Mouse (Mus musculus): ENCODE data around the gene Hist1h2aa. TPM values are rescaled to one million over a fixed set of nuclear protein-coding genes. Genes with fewer than 3 reads are reported as not detected.

The Hist1h2aa gene
- not detected in 2 replicates for polyA plus RNA-seq (2011; ENCODE audit: insufficient read depth, insufficient read length, low replicate concordance, missing spikeins)

GRCm38 (mm10) chr13:23934211-23934520, at the start of gene Hist1h2aa:
Gene Hist1h2aa, plus strand, starts transcription at chr13:23934462.
- TF ChIP-seq POLR2A (IDR thresholded peaks at IDR 0.05; ENCODE audit: borderline replicate concordance, control insufficient read depth, low read depth, low read length) (no peak), CTCF (IDR thresholded peaks at IDR 0.05; ENCODE audit: control insufficient read depth, insufficient read depth, low read length) (no peak)
- H3K4me3 ChIP-seq (replicated peaks; ENCODE audit: control insufficient read depth, low read depth, low read length), result no peak within 1 kb of the TSS
- WGBS, result 92% methylated on average over 10 of the region's 10 CpGs
- no peaks in the 10 kb centered on the region for H3K4me1 ChIP-seq (ENCODE audit: control insufficient read depth, insufficient read depth, low read length)
- H3K27ac ChIP-seq (ENCODE audit: control insufficient read depth, insufficient read depth, low read depth, low read length, poor library complexity), result no peak within 1 kb of the TSS; the same call in 1 of the 2 replicates

DNA sequence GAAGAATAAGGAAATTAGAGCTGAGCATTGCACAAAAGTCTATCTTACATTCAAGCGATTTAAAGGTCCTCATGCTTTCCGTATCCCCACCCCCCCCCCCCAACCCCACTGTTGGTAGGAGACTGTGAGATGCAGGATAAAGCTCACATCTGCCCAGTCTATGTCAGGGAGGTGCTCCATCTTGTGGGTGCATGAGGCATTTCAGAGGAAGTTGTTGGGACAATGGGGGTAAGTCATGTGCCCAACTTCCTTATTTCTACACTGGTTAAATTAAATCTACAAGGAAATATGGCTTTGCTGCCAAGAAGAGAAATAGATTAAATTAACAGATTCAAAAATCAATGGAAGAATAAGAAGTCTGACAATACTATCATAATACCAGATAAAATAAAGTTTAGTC, 48.7 kb upstream of the Hist1h2aa start:
- TF ChIP-seq POLR2A (IDR thresholded peaks at IDR 0.05; ENCODE audit: borderline replicate concordance, control insufficient read depth, low read depth, low read length), result no peak
- peak; percentile 63 for TF ChIP-seq CTCF (IDR thresholded peaks at IDR 0.05; ENCODE audit: control insufficient read depth, insufficient read depth, low read length)
- WGBS, result 2% methylated on average over 2 of the region's 2 CpGs
- Histone ChIP-seq H3K4me1 (ENCODE audit: control insufficient read depth, insufficient read depth, low read length) (no peaks in the 10 kb centered on the region; the same call in 1 of the 2 replicates), H3K4me3 (replicated peaks; ENCODE audit: control insufficient read depth, low read depth, low read length) (no peak overlapping the region), H3K27ac (ENCODE audit: control insufficient read depth, insufficient read depth, low read depth, low read length, poor library complexity) (no peak overlapping the region)

GRCm38 (mm10) chr13:23887026-23887725, 47.1 kb upstream of the Hist1h2aa start:
- 60% methylated on average over 3 of the region's 3 CpGs for WGBS
- Histone ChIP-seq H3K4me3 (replicated peaks; ENCODE audit: control insufficient read depth, low read depth, low read length) (no peak overlapping the region), H3K27ac (ENCODE audit: control insufficient read depth, insufficient read depth, low read depth, low read length, poor library complexity) (no peak overlapping the region), H3K4me1 (ENCODE audit: control insufficient read depth, insufficient read depth, low read length) (no peaks in the 10 kb centered on the region; the same call in 1 of the 2 replicates)
- TF ChIP-seq POLR2A (IDR thresholded peaks at IDR 0.05; ENCODE audit: borderline replicate concordance, control insufficient read depth, low read depth, low read length) (no peak), CTCF (IDR thresholded peaks at IDR 0.05; ENCODE audit: control insufficient read depth, insufficient read depth, low read length) (no peak)

GRCm38 (mm10) chr13:23889011-23889605, 45.2 kb upstream of the Hist1h2aa start:
- 72% methylated on average over 6 of the region's 6 CpGs for WGBS
- no peaks in the 10 kb centered on the region; the same call in 1 of the 2 replicates for H3K4me1 ChIP-seq (ENCODE audit: control insufficient read depth, insufficient read depth, low read length)
- H3K27ac ChIP-seq (ENCODE audit: control insufficient read depth, insufficient read depth, low read depth, low read length, poor library complexity), result no peak overlapping the region
- TF ChIP-seq POLR2A (IDR thresholded peaks at IDR 0.05; ENCODE audit: borderline replicate concordance, control insufficient read depth, low read depth, low read length) (no peak), CTCF (IDR thresholded peaks at IDR 0.05; ENCODE audit: control insufficient read depth, insufficient read depth, low read length) (no peak)
- no peak overlapping the region for H3K4me3 ChIP-seq (replicated peaks; ENCODE audit: control insufficient read depth, low read depth, low read length)

- WGBS, result 66% methylated on average over 9 of the region's 9 CpGs
- no peaks in the 10 kb centered on the region; the same call in 1 of the 2 replicates for H3K4me1 ChIP-seq (ENCODE audit: control insufficient read depth, insufficient read depth, low read length)
- H3K27ac ChIP-seq (ENCODE audit: control insufficient read depth, insufficient read depth, low read depth, low read length, poor library complexity), result no peak overlapping the region
- H3K4me3 ChIP-seq (replicated peaks; ENCODE audit: control insufficient read depth, low read depth, low read length), result no peak overlapping the region
- TF ChIP-seq CTCF (IDR thresholded peaks at IDR 0.05; ENCODE audit: control insufficient read depth, insufficient read depth, low read length), result no peak
- TF ChIP-seq POLR2A (IDR thresholded peaks at IDR 0.05; ENCODE audit: borderline replicate concordance, control insufficient read depth, low read depth, low read length), result no peak
These were observed 41.5 kb upstream of the Hist1h2aa start for GRCm38 (mm10) chr13:23892592-23893268.

- no peak for TF ChIP-seq POLR2A (IDR thresholded peaks at IDR 0.05; ENCODE audit: borderline replicate concordance, control insufficient read depth, low read depth, low read length)
- no peak for TF ChIP-seq CTCF (IDR thresholded peaks at IDR 0.05; ENCODE audit: control insufficient read depth, insufficient read depth, low read length)
- whole genome bisulfite sequencing, result 74% methylated on average over 4 of the region's 4 CpGs
- Histone ChIP-seq H3K4me1 (ENCODE audit: control insufficient read depth, insufficient read depth, low read length) (no peaks in the 10 kb centered on the region; the same call in 1 of the 2 replicates), H3K27ac (ENCODE audit: control insufficient read depth, insufficient read depth, low read depth, low read length, poor library complexity) (no peak overlapping the region), H3K4me3 (replicated peaks; ENCODE audit: control insufficient read depth, low read depth, low read length) (no peak overlapping the region)
These were observed 41.0 kb upstream of the Hist1h2aa start for GRCm38 (mm10) chr13:23893269-23893593.

DNA sequence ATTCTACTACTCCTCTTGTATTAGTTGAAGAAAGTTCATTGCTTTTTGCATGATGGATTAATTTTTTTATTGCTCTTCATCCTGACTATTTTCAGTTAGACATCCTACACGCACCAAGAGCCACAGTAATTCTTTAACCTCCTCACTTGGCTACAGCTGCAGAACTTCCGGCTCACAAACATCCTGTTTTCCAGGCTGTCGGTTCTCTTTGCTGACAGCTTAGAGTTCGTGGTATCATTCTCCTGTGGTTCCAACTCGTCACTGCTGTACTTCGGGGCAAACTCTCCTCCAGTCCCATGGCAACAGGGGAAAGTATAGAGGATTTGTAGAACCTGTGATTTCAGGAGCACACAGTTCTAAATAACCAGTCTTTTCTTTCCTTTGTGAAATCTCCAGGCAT, 36.0 kb upstream of the Hist1h2aa start:
- Histone ChIP-seq H3K4me1 (ENCODE audit: control insufficient read depth, insufficient read depth, low read length) (no peaks in the 10 kb centered on the region; the same call in 1 of the 2 replicates), H3K4me3 (replicated peaks; ENCODE audit: control insufficient read depth, low read depth, low read length) (no peak overlapping the region), H3K27ac (ENCODE audit: control insufficient read depth, insufficient read depth, low read depth, low read length, poor library complexity) (no peak overlapping the region)
- 2% methylated on average over 6 of the region's 6 CpGs for WGBS
- no peak for TF ChIP-seq POLR2A (IDR thresholded peaks at IDR 0.05; ENCODE audit: borderline replicate concordance, control insufficient read depth, low read depth, low read length)
- no peak for TF ChIP-seq CTCF (IDR thresholded peaks at IDR 0.05; ENCODE audit: control insufficient read depth, insufficient read depth, low read length)

- H3K27ac ChIP-seq (ENCODE audit: control insufficient read depth, insufficient read depth, low read depth, low read length, poor library complexity), result no peak overlapping the region
- H3K4me1 ChIP-seq (ENCODE audit: control insufficient read depth, insufficient read depth, low read length), result no peaks in the 10 kb centered on the region; the same call in 1 of the 2 replicates
- H3K4me3 ChIP-seq (replicated peaks; ENCODE audit: control insufficient read depth, low read depth, low read length), result no peak overlapping the region
- TF ChIP-seq POLR2A (IDR thresholded peaks at IDR 0.05; ENCODE audit: borderline replicate concordance, control insufficient read depth, low read depth, low read length) (no peak), CTCF (IDR thresholded peaks at IDR 0.05; ENCODE audit: control insufficient read depth, insufficient read depth, low read length) (no peak)
- 87% methylated on average over 5 of the region's 5 CpGs for WGBS
These were observed 27.4 kb upstream of the Hist1h2aa start for GRCm38 (mm10) chr13:23906906-23907305.

Measured in bone marrow, adult 2 months (tissue).